Mouse (Mus musculus) brain, embryonic 14.5 days (tissue): ENCODE measurements around the gene Barx1.

ENCODE experiments used
- CTCF ChIP-seq: fragments of 200-500 bp; IDR thresholded peaks from 2 replicates; pipeline ENCODE4 v1.5.1; 2012; ENCODE audit warnings: inconsistent platforms, mild to moderate bottlenecking, moderate library complexity, borderline replicate concordance; ENCODE audit not compliant: insufficient read depth, insufficient read length; ENCODE audit errors: extremely low read depth
- POLR2A ChIP-seq: fragments of 200-500 bp; IDR thresholded peaks from 2 replicates; pipeline ENCODE4 v1.6.1; 2012; ENCODE audit warnings: mild to moderate bottlenecking, inconsistent platforms, borderline replicate concordance; ENCODE audit not compliant: poor library complexity, insufficient read depth, insufficient read length, severe bottlenecking; ENCODE audit errors: extremely low read depth

DNA sequence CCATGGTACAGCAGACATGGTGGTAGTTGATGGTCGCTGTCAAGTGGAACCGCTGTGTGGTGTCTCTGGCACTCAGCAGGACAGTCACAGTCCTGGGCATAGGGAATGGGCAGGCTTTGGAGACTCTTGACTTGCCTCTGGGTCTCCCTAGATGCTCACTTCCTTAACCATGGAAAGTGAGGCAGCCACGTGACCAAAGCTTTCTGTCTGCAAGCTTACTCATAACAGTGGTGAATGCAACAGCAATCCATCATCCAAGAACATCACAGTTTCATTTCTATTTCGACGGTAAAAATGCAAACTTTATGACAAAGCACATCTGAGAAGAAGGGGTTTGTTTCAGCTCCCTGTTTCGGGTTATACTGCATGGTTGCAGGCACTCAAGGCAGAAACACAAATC, 19.7 kb upstream of the Barx1 start:
- TF ChIP-seq CTCF = no peak
- TF ChIP-seq POLR2A = no peak
